ENCODE assay signal across 24 mouse cellular contexts in genomic region chr4:54084747-54085146, GRCm38 (mm10).
DNase-seq lines count a peak whose midpoint lies in the region; ATAC-seq and TF ChIP-seq lines count a peak whose summit lies in the region.
"Had no signal": no experiment of that assay in that cellular context is flagged by ENCODE, and none has a peak within 500 bp of the region (broad histone marks: within the 10 kb centered on the region; RNA-seq: fewer than 3 reads in every experiment).

No protein-coding gene starts in this region.

- no peak for ATAC-seq in midbrain, embryonic 11.5 days (ENCODE audit: low FRiP score)
- no peak for ATAC-seq in midbrain, embryonic 14.5 days (ENCODE audit: low FRiP score, low TSS enrichment)
- ATAC-seq: CD4-positive, CD25-positive, alpha-beta regulatory T cell, adult 4 months; hindbrain, postnatal 0 days; inflammation-experienced regulatory T-cells, adult 6 months had no signal

- DNase-seq in layer of hippocampus, adult 11-12 months (ENCODE audit: low spot score) = peak; percentile 19
- DNase-seq in layer of hippocampus, adult 9-11 months = no peak
- peak; percentile 51 for DNase-seq in midbrain, embryonic 11.5 days (ENCODE audit: low spot score, missing footprints)
- no peak for DNase-seq in midbrain, embryonic 14.5 days
- peak; percentile 43 for DNase-seq in brain, adult 2 months (ENCODE audit: low read depth, low spot score)
- peak; percentile 45 for DNase-seq in brain, embryonic 14.5 days (ENCODE audit: low read depth)
- DNase-seq: adrenal gland, adult 8-10 months; adrenal gland, postnatal 25 days; cerebellum, adult 11 months; cerebellum, adult 2 months; cerebellum, adult 9-11 months; cerebellum, postnatal 25 days; gastrocnemius, postnatal 25 days; heart, adult 2 months; heart, postnatal 14 days; heart, postnatal 4 days had no signal

- no peaks in the 10 kb centered on the region for H3K36me3 ChIP-seq in midbrain, embryonic 11.5 days (ENCODE audit: control insufficient read depth, insufficient read depth, low read length)
- no peaks in the 10 kb centered on the region for H3K36me3 ChIP-seq in midbrain, embryonic 14.5 days (ENCODE audit: control insufficient read depth, insufficient read depth, low read length)
- H3K36me3 ChIP-seq: embryonic facial prominence, embryonic 12.5 days; embryonic facial prominence, embryonic 15.5 days; heart, embryonic 10.5 days; heart, embryonic 13.5 days had no signal

- H3K4me3 ChIP-seq in midbrain, embryonic 11.5 days (ENCODE audit: low read depth, low read length) = no peak overlapping the region
- no peak overlapping the region for H3K4me3 ChIP-seq in midbrain, embryonic 14.5 days (replicated peaks; ENCODE audit: low read depth, low read length)
- H3K4me3 ChIP-seq: embryonic facial prominence, embryonic 12.5 days; embryonic facial prominence, embryonic 15.5 days; heart, adult 2 months; heart, embryonic 10.5 days; heart, embryonic 13.5 days had no signal

- WGBS in midbrain, embryonic 11.5 days = 94% methylated on average over 6 of the region's 6 CpGs
- WGBS in midbrain, embryonic 14.5 days = 93% methylated on average over 6 of the region's 6 CpGs

- no peak for TF ChIP-seq POLR2A in brain, embryonic 14.5 days (IDR thresholded peaks at IDR 0.05; ENCODE audit: borderline replicate concordance, extremely low read depth, insufficient read depth, insufficient read length, poor library complexity, severe bottlenecking)

- no peak overlapping the region for H3K9ac ChIP-seq in midbrain, embryonic 11.5 days (ENCODE audit: low read length)
- H3K9ac ChIP-seq in midbrain, embryonic 14.5 days (replicated peaks; ENCODE audit: low read length) = no peak overlapping the region
- H3K9ac ChIP-seq: embryonic facial prominence, embryonic 12.5 days; embryonic facial prominence, embryonic 15.5 days; heart, embryonic 13.5 days; hindbrain, embryonic 14.5 days had no signal

- H3K4me1 ChIP-seq in midbrain, embryonic 11.5 days (ENCODE audit: control insufficient read depth, insufficient read depth, low read length) = no peaks in the 10 kb centered on the region
- H3K4me1 ChIP-seq in midbrain, embryonic 14.5 days (ENCODE audit: control insufficient read depth, insufficient read depth, low read length) = no peaks in the 10 kb centered on the region
- H3K4me1 ChIP-seq: embryonic facial prominence, embryonic 12.5 days; embryonic facial prominence, embryonic 15.5 days; heart, embryonic 10.5 days; heart, embryonic 13.5 days had no signal

- H3K4me2 ChIP-seq in midbrain, embryonic 11.5 days = no peak overlapping the region
- H3K4me2 ChIP-seq in midbrain, embryonic 14.5 days (ENCODE audit: low read length) = no peak overlapping the region
- H3K4me2 ChIP-seq: embryonic facial prominence, embryonic 12.5 days; embryonic facial prominence, embryonic 15.5 days; heart, embryonic 13.5 days; hindbrain, embryonic 14.5 days had no signal

- no peaks in the 10 kb centered on the region for H3K27me3 ChIP-seq in midbrain, embryonic 11.5 days (ENCODE audit: control insufficient read depth, insufficient read depth, low read length)
- no peaks in the 10 kb centered on the region for H3K27me3 ChIP-seq in midbrain, embryonic 14.5 days (ENCODE audit: control insufficient read depth, insufficient read depth, low read length)
- H3K27me3 ChIP-seq: embryonic facial prominence, embryonic 12.5 days; embryonic facial prominence, embryonic 15.5 days had no signal

- no peaks in the 10 kb centered on the region for H3K9me3 ChIP-seq in midbrain, embryonic 11.5 days (ENCODE audit: control insufficient read depth, low read length)
- no peaks in the 10 kb centered on the region for H3K9me3 ChIP-seq in midbrain, embryonic 14.5 days (ENCODE audit: control insufficient read depth, low read length)
- H3K9me3 ChIP-seq: embryonic facial prominence, embryonic 12.5 days; embryonic facial prominence, embryonic 15.5 days; heart, embryonic 10.5 days; heart, embryonic 13.5 days had no signal

- H3K27ac ChIP-seq in midbrain, embryonic 11.5 days (ENCODE audit: low read depth, low read length) = no peak overlapping the region
- no peak overlapping the region for H3K27ac ChIP-seq in midbrain, embryonic 14.5 days (replicated peaks; ENCODE audit: low read depth, low read length)
- H3K27ac ChIP-seq: embryonic facial prominence, embryonic 12.5 days; embryonic facial prominence, embryonic 15.5 days; heart, adult 2 months; heart, embryonic 10.5 days; heart, embryonic 13.5 days; hindbrain, embryonic 14.5 days; hindbrain, postnatal 0 days had no signal

- TF ChIP-seq CTCF in brain, embryonic 14.5 days (IDR thresholded peaks at IDR 0.05; ENCODE audit: borderline replicate concordance, extremely low read depth, insufficient read depth, insufficient read length) = no peak

Comparison
In these comparisons a context has a peak if more than half of its experiments do, and no peak if none do; other contexts are left out.
1. DNase-seq: peak in layer of hippocampus, adult 11-12 months (single experiment), midbrain, embryonic 11.5 days (single experiment), brain, adult 2 months (single experiment) and brain, embryonic 14.5 days (single experiment); none in layer of hippocampus, adult 9-11 months (single experiment) and midbrain, embryonic 14.5 days (single experiment).